Comparison of ENCODE assay signal across 26 mouse cellular contexts in genomic region chr1:106126601-106127000, GRCm38 (mm10). TPM values are rescaled to one million over a fixed set of nuclear protein-coding genes. Genes with fewer than 3 reads are reported as not detected.
DNase-seq lines count a peak whose midpoint lies in the region; ATAC-seq and TF ChIP-seq lines count a peak whose summit lies in the region.
"Had no signal": no experiment of that assay in that cellular context is flagged by ENCODE, and none has a peak within 500 bp of the region (broad histone marks: within the 10 kb centered on the region; RNA-seq: fewer than 3 reads in every experiment).

No protein-coding gene starts in this region.

- 91% methylated on average over 3 of the region's 3 CpGs for WGBS in lung, postnatal 0 days

- H3K27me3 ChIP-seq in lung, postnatal 0 days (replicated peaks; ENCODE audit: insufficient read depth, low read length), result no peaks in the 10 kb centered on the region
- H3K27me3 ChIP-seq: embryonic facial prominence, embryonic 12.5 days; limb, embryonic 12.5 days; midbrain, embryonic 12.5 days; neural tube, embryonic 15.5 days had no signal

- no peaks in the 10 kb centered on the region for H3K9me3 ChIP-seq in lung, postnatal 0 days (ENCODE audit: low read length)
- H3K9me3 ChIP-seq: embryonic facial prominence, embryonic 12.5 days; heart, embryonic 10.5 days; limb, embryonic 12.5 days; midbrain, embryonic 12.5 days; neural tube, embryonic 15.5 days had no signal

- no peak for TF ChIP-seq CTCF in lung, postnatal 0 days (IDR thresholded peaks at IDR 0.05)

- H3K4me1 ChIP-seq in lung, postnatal 0 days (ENCODE audit: insufficient read depth, low read depth, low read length), result no peaks in the 10 kb centered on the region
- H3K4me1 ChIP-seq: embryonic facial prominence, embryonic 12.5 days; heart, embryonic 10.5 days; limb, embryonic 12.5 days; midbrain, embryonic 12.5 days; neural tube, embryonic 15.5 days had no signal

- no peak overlapping the region for H3K27ac ChIP-seq in lung, postnatal 0 days (ENCODE audit: low read length)
- H3K27ac ChIP-seq: embryonic facial prominence, embryonic 12.5 days; heart, embryonic 10.5 days; hindbrain, embryonic 14.5 days; left cerebral cortex, adult 2 months; limb, embryonic 12.5 days; midbrain, embryonic 12.5 days; neural tube, embryonic 15.5 days had no signal

- DNase-seq in layer of hippocampus, adult 11-12 months (ENCODE audit: low spot score), result peak; percentile 16
- no peak for DNase-seq in layer of hippocampus, postnatal 14 days (ENCODE audit: low spot score in 2 of 2)
- peak; percentile 19 for DNase-seq in right cerebral cortex, adult 18-20 months
- DNase-seq in right cerebral cortex, postnatal 14 days, result no peak
- DNase-seq in frontal cortex, adult 2 months (ENCODE audit: extremely low spot score in 1 of 2, low spot score in 1 of 2), result peak; percentile 31 to 32
- DNase-seq in lung, postnatal 0 days (ENCODE audit: low spot score), result no peak
- DNase-seq: adrenal gland, adult 2 months; cerebellum, adult 18-20 months; cerebellum, postnatal 14 days; gastrocnemius, postnatal 36 days; heart, postnatal 4 days; kidney, adult 18-20 months; kidney, postnatal 4 days; liver, postnatal 0 days; lung, postnatal 10 days; thymus, postnatal 25 days had no signal

- H3K4me3 ChIP-seq in lung, postnatal 0 days (ENCODE audit: low read depth, low read length), result no peak overlapping the region
- H3K4me3 ChIP-seq: embryonic facial prominence, embryonic 12.5 days; heart, embryonic 10.5 days; left cerebral cortex, adult 2 months; limb, embryonic 12.5 days; midbrain, embryonic 12.5 days; neural tube, embryonic 15.5 days had no signal

- no peak for ATAC-seq in lung, postnatal 0 days
- ATAC-seq in granulocyte monocyte progenitor cell, adult 5-6 weeks (replicated peaks; ENCODE audit: poor library complexity, severe bottlenecking), result no peak
- ATAC-seq: inflammation-experienced regulatory T-cells, adult 6 months; liver, postnatal 0 days had no signal

- no peak overlapping the region for H3K4me2 ChIP-seq in lung, postnatal 0 days (replicated peaks; ENCODE audit: low read depth, low read length)
- H3K4me2 ChIP-seq: embryonic facial prominence, embryonic 12.5 days; hindbrain, embryonic 14.5 days; limb, embryonic 12.5 days; liver, embryonic 11.5 days; midbrain, embryonic 12.5 days; neural tube, embryonic 15.5 days had no signal

- no peak overlapping the region for H3K9ac ChIP-seq in lung, postnatal 0 days (replicated peaks; ENCODE audit: low read depth)
- H3K9ac ChIP-seq: embryonic facial prominence, embryonic 12.5 days; hindbrain, embryonic 14.5 days; limb, embryonic 12.5 days; liver, postnatal 0 days; midbrain, embryonic 12.5 days; neural tube, embryonic 15.5 days had no signal

- H3K36me3 ChIP-seq in lung, postnatal 0 days (ENCODE audit: insufficient read depth, low read length), result no peaks in the 10 kb centered on the region
- H3K36me3 ChIP-seq: embryonic facial prominence, embryonic 12.5 days; heart, embryonic 10.5 days; limb, embryonic 12.5 days; midbrain, embryonic 12.5 days; neural tube, embryonic 15.5 days had no signal

- TF ChIP-seq EP300 in lung, postnatal 0 days (IDR thresholded peaks at IDR 0.05), result no peak

RNA-seq across cellular contexts. Expression of gene Phlpp1, which starts 45.0 kb away (rescaled TPM):
- total RNA-seq in layer of hippocampus, postnatal 14 days (2021), result 10 to 100 TPM; 65.9 to 67.9 TPM
- 35.2 and 39.1 TPM in 2 replicates for polyA plus RNA-seq in frontal cortex, adult 2 months (2012; rRNA removed)
- polyA plus RNA-seq in lung, postnatal 0 days (2015; fragmentation: Nextera tagmentation; extraction: Ambion mirVana), result 4.3 and 5.0 TPM in 2 replicates
- total RNA-seq in granulocyte monocyte progenitor cell, adult 5-6 weeks (2014; fragmentation: Nextera tagmentation), result 0.94 and 2.2 TPM in 2 replicates
- 1.7 and 2.1 TPM in 2 replicates for total RNA-seq in granulocyte monocyte progenitor cell, adult 5-6 weeks (2017)

Comparison
In these comparisons a context has a peak if more than half of its experiments do, and no peak if none do; other contexts are left out.
1. DNase-seq: peak in layer of hippocampus, adult 11-12 months (single experiment), right cerebral cortex, adult 18-20 months (single experiment) and frontal cortex, adult 2 months (2 of 2); none in layer of hippocampus, postnatal 14 days (0 of 2), right cerebral cortex, postnatal 14 days (single experiment) and lung, postnatal 0 days (single experiment).
2. RNA of gene Phlpp1, which starts 45.0 kb away (total RNA-seq): 65.9 to 67.9 TPM in layer of hippocampus, postnatal 14 days; 0.94 to 2.2 TPM in granulocyte monocyte progenitor cell, adult 5-6 weeks; every median in the first group is over 10 times any median in the second.